Mouse (Mus musculus): ENCODE data around the gene Akap9.

DNA sequence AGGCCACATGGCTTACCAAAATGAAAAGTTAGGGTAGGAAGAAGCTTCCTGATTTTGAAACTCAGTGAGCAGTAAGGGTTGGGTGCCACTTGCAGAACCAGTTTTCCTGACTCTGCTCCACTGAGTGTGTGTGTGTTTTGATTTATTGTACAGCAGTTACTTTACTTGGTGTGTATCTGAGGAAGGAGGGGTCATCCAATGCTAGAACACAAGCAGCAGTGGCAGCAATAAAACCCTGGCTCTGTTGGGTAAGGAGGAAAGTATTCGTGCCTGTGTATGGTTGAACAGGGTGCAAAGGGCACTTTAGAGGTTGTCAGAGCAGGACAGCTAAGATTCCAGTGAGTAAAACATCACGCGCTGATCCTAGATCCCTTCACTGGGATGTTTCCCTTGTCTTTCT, 11.1 kb downstream of the Akap9 start:
- TF ChIP-seq POLR2A (IDR thresholded peaks at IDR 0.05; ENCODE audit: insufficient read length, low read depth) (no peak), TCF12 (IDR thresholded peaks at IDR 0.05; ENCODE audit: insufficient read depth, poor library complexity, severe bottlenecking) (no peak), MYOD1 (IDR thresholded peaks at IDR 0.05; ENCODE audit: control insufficient read depth in 1 of 3, insufficient read length in 2 of 3, low read depth in 2 of 3) (no peak), POLR2AphosphoS2 (IDR thresholded peaks at IDR 0.05; ENCODE audit: insufficient read length, low read depth) (no peak)
